Mouse (Mus musculus): Measurements from ENCODE around the gene Slc25a13.

The Slc25a13 gene

GRCm38 (mm10) chr6:6027664-6028063, 189.3 kb downstream of the Slc25a13 start:
- no peak for DNase-seq (ENCODE audit: low spot score in 2 of 2)

GRCm38 (mm10) chr6:6023976-6024375, 193.0 kb downstream of the Slc25a13 start:
- no peak for DNase-seq (ENCODE audit: low spot score in 2 of 2)

DNA sequence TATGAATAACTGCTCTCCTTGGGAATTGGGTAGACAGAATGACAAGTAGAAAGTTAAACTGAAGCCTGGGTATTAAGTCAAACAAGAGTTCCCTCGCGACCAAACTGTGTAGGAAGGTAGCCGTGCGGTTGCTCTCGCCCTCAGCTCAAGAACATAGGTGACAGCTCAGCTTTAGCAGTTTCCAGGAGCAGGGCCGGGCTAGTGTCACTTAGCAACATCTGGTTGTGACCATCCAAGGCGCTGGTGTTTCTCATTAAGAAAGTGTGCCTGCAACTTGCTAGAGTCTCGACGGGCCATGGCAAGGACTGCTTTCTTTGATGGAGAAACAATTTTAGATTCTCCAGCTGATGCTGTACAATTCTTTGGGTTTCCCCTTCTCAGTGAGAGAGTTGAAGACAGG, 200.0 kb downstream of the Slc25a13 start:
- DNase-seq (ENCODE audit: low spot score in 2 of 2): no peak

DNA sequence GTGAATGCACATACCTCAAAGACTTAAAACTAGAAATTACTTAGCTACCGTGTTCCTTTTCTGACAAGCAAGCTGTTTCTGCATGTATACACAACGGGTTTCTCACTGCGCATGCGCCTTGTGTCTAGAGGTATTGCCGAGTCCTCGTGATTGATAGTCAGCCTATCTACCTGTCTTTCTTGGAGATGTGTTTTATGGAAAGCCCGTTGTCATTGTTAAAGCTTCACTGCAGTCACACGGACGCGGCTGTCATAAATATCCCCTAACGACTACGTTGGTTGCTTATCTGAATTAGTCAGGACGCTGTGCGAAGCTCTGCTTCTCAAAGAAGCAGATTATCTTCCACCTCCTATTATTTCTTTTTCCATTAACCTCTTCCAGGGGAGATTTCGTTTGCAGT, 201.4 kb downstream of the Slc25a13 start:
- no peak for DNase-seq (ENCODE audit: low spot score in 2 of 2)

- DNase-seq (ENCODE audit: low spot score in 2 of 2): no peak
These were observed 205.6 kb downstream of the Slc25a13 start for GRCm38 (mm10) chr6:6011364-6011763.

GRCm38 (mm10) chr6:6005762-6006431, 211.1 kb downstream of the Slc25a13 start:
- DNase-seq (ENCODE audit: low spot score in 2 of 2): peak; percentile 45 to 51

DNA sequence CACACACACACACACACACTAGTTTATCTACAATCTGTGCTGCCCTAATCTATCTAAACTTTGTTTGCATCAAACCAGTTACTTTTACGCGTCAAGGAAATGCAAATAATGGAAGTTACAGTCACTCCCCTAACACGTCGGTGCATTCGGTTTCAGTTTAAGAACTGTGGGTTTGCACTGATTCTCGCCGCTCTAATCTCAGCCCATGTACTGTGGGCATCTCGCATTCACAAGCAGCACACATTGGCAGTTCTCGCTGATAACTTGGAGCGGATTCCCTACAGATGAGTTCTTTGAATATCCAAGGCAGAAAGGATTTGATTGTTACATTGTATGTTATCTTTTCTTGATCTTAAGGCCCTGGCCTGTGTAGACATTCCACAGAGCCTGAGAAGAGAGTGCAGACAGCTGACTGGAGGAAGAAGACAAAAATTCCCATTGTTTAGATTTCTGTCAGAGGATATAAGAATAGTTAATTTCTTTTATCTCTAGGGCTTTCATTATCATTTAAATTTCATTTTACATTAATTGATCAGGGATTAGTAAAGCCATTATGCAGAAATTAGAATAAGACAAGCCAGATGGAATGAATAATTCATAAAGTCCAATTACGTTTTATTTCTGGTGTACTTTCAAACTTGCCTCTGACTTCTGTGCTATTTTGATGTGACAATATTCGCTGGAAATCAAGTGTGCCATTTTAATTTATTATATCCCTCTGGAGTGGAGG, 212.1 kb downstream of the Slc25a13 start:
- DNase-seq (ENCODE audit: low spot score in 2 of 2): peak in 1 of 2 experiments; percentile 7

GRCm38 (mm10) chr6:6002061-6002460, 214.9 kb downstream of the Slc25a13 start:
- no peak for DNase-seq (ENCODE audit: low spot score in 2 of 2)

- DNase-seq (ENCODE audit: low spot score in 2 of 2): no peak
These were observed 219.4 kb downstream of the Slc25a13 start for GRCm38 (mm10) chr6:5997535-5997934.

- DNase-seq (ENCODE audit: low spot score in 2 of 2): no peak
These were observed 223.9 kb downstream of the Slc25a13 start for GRCm38 (mm10) chr6:5993056-5993455.

DNA sequence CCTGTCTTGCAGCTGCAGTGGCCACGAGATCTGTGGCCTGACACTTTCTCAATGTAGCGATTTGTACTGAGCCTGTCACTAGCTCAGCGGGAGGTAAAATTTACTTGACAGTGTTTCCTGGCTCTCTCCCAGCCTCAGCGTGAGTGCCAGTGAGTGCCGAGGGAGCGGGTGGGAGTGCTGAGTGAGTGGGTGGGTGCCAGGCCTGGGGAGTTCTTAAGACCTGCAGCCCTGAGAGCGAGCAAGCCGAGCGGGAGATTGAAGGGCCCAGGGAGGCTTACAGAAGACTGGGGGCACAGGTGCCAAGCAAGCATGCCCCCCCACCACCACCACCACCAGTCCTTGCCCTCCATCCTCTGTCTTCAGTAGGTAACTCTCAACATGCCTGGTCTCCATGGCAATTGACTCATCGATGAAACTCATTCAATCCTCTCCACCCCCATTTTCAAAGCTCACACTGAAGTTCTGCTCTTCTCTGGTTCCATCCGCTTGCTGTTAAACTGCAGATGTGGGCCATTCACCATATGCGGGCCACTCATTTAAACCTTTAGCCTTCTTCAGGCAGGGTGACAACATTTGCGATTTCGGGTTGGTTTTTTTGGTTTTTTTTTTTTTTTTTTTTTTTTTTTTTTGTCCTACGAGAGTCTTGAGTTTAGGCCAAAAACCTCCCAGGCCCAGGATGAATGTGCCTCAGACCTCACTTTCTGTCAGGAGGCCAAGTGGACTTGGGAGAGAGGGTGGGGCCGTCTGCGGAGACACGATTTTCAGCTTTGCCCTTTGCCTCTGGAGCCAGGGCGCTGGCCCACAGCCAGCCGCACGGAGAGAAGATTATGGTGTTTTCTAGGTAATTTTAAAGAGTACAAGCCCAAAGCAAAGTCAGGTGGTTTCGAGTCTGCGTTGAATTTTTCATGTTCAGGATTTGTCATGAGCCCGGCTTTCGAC, 224.9 kb downstream of the Slc25a13 start:
- peak; percentile 6 to 14 for DNase-seq (ENCODE audit: low spot score in 2 of 2)

GRCm38 (mm10) chr6:5991243-5991642, 225.7 kb downstream of the Slc25a13 start:
- DNase-seq (ENCODE audit: low spot score in 2 of 2): no peak

Data from urinary bladder, adult 18-20 months (tissue).